Mouse (Mus musculus) MEL (cell line): ENCODE measurements at regions not wholly inside any gene's neighbourhood (a gene's known extent, or its start where the extent isn't known, plus 50 kb on each side); places are given as distances from the start of the nearest gene placed in this dataset.

Experiments used
- DNase-seq: peaks from one replicate; pipeline ENCODE4 v3.0.0; 2011; ENCODE audit warnings: low read depth, low spot score
- H3K27ac ChIP-seq: 2 replicates; pipeline ENCODE4 v1.5.1; 2012; ENCODE audit warnings: low read depth, mild to moderate bottlenecking, control low read depth, low read length, moderate library complexity; ENCODE audit not compliant: control insufficient read depth
- H3K27me3 ChIP-seq, 2 experiments: fragments of 150-350 bp in 1 of 2; sonication (generic) in 1 of 2; 2 replicates each; pipeline ENCODE4 v1.6.1; 2012; ENCODE audit warnings: low read length in 2 of 2, mild to moderate bottlenecking in 2 of 2, improper control_type of control experiment in 1 of 2, moderate library complexity in 1 of 2; ENCODE audit not compliant: insufficient read depth in 2 of 2, control insufficient read depth in 1 of 2
- H3K36me3 ChIP-seq, 2 experiments: 2 replicates each; pipeline ENCODE4 v1.6.1; 2012 to 2014; ENCODE audit warnings: low read length in 2 of 2, improper control_type of control experiment in 1 of 2, inconsistent platforms in 1 of 2, mild to moderate bottlenecking in 1 of 2; ENCODE audit not compliant: insufficient read depth in 2 of 2, control insufficient read depth in 1 of 2
- H3K4me1 ChIP-seq, 2 experiments: fragments of 150-350 bp in 1 of 2; sonication (generic) in 1 of 2; 2 replicates each; pipeline ENCODE4 v1.6.1; 2012; ENCODE audit warnings: low read length in 2 of 2, improper control_type of control experiment in 1 of 2, mild to moderate bottlenecking in 1 of 2; ENCODE audit not compliant: insufficient read depth in 2 of 2, control insufficient read depth in 1 of 2
- H3K4me3 ChIP-seq, 2 experiments: fragments of 150-350 bp in 1 of 2; sonication (generic) in 1 of 2; 2 replicates each; pipeline ENCODE4 v1.5.1; 2012; ENCODE audit warnings: low read depth in 2 of 2, low read length in 2 of 2, mild to moderate bottlenecking in 2 of 2, moderate library complexity in 2 of 2, control low read depth in 1 of 2, improper control_type of control experiment in 1 of 2; ENCODE audit not compliant: control insufficient read depth in 1 of 2, insufficient read depth in 1 of 2
- H3K79me2 ChIP-seq: 2 replicates; pipeline ENCODE4 v1.6.1; 2012; ENCODE audit warnings: mild to moderate bottlenecking, low read length, moderate library complexity; ENCODE audit not compliant: control insufficient read depth, poor library complexity, insufficient read depth
- H3K9ac ChIP-seq: 2 replicates; pipeline ENCODE4 v1.6.1; 2012; ENCODE audit warnings: low read depth, mild to moderate bottlenecking, control low read depth, low read length, moderate library complexity; ENCODE audit not compliant: control insufficient read depth, poor library complexity, severe bottlenecking
- H3K9me3 ChIP-seq: fragments of 150-350 bp; sonication (generic); replicated peaks from 2 replicates; pipeline ENCODE4 v1.6.1; 2012; ENCODE audit warnings: mild to moderate bottlenecking, low read length, improper control_type of control experiment, moderate library complexity; ENCODE audit not compliant: insufficient read depth
- BHLHE40 ChIP-seq: IDR thresholded peaks from 2 replicates; pipeline ENCODE4 v1.6.1; 2012; ENCODE audit warnings: low read depth, mild to moderate bottlenecking, inconsistent platforms, low read length, improper control_type of control experiment, borderline replicate concordance
- E2F4 ChIP-seq: IDR thresholded peaks from 2 replicates; pipeline ENCODE4 v1.6.1; 2011; ENCODE audit warnings: low read depth, low read length, improper control_type of control experiment, borderline replicate concordance
- EP300 ChIP-seq, 2 experiments: IDR thresholded peaks; 2 replicates each; pipeline ENCODE4 v1.6.1; 2011; ENCODE audit warnings: improper control_type of control experiment in 2 of 2, low read length in 2 of 2, low read depth in 1 of 2, mild to moderate bottlenecking in 1 of 2
- ETS1 ChIP-seq: IDR thresholded peaks from 2 replicates; pipeline ENCODE4 v1.6.1; 2012; ENCODE audit warnings: low read depth, mild to moderate bottlenecking, inconsistent platforms, low read length, improper control_type of control experiment, moderate library complexity
- GATA1 ChIP-seq: IDR thresholded peaks from 2 replicates; pipeline ENCODE4 v1.6.1; 2011; ENCODE audit warnings: low read depth, low read length, improper control_type of control experiment
- HCFC1 ChIP-seq: IDR thresholded peaks from 2 replicates; pipeline ENCODE4 v1.6.1; 2012; ENCODE audit warnings: low read depth, mild to moderate bottlenecking, inconsistent platforms, low read length, improper control_type of control experiment, moderate library complexity
- MAFK ChIP-seq: IDR thresholded peaks from 2 replicates; pipeline ENCODE4 v1.6.1; 2011; ENCODE audit warnings: low read depth, mild to moderate bottlenecking, low read length, improper control_type of control experiment, borderline replicate concordance
- MAX ChIP-seq: IDR thresholded peaks from 2 replicates; pipeline ENCODE4 v1.6.1; 2011; ENCODE audit warnings: low read length, improper control_type of control experiment
- MXI1 ChIP-seq: IDR thresholded peaks from 2 replicates; pipeline ENCODE4 v1.6.1; 2011; ENCODE audit warnings: mild to moderate bottlenecking, low read depth, low read length, improper control_type of control experiment
- MYB ChIP-seq: IDR thresholded peaks from 2 replicates; pipeline ENCODE4 v1.6.1; 2011; ENCODE audit warnings: mild to moderate bottlenecking, low read depth, low read length, improper control_type of control experiment
- MYC ChIP-seq: IDR thresholded peaks from 2 replicates; pipeline ENCODE4 v1.6.1; 2011; ENCODE audit warnings: low read depth, mild to moderate bottlenecking, low read length, improper control_type of control experiment, moderate library complexity
- NELFE ChIP-seq: IDR thresholded peaks from 2 replicates; pipeline ENCODE4 v1.6.1; 2011; ENCODE audit warnings: low read depth, low read length, improper control_type of control experiment
- NRF1 ChIP-seq: IDR thresholded peaks from 2 replicates; pipeline ENCODE4 v1.6.1; 2014; ENCODE audit warnings: low read depth, mild to moderate bottlenecking, inconsistent platforms, low read length, improper control_type of control experiment, moderate library complexity; ENCODE audit not compliant: poor library complexity, insufficient read depth, severe bottlenecking
- POLR2A ChIP-seq, 2 experiments: IDR thresholded peaks; 2 replicates each; pipeline ENCODE4 v1.6.1; 2011 to 2012; ENCODE audit warnings: low read length in 2 of 2, mild to moderate bottlenecking in 2 of 2, control low read depth in 1 of 2, improper control_type of control experiment in 1 of 2, low read depth in 1 of 2, moderate library complexity in 1 of 2; ENCODE audit not compliant: control insufficient read depth in 1 of 2, insufficient read depth in 1 of 2, poor library complexity in 1 of 2
- POLR2AphosphoS2 ChIP-seq: IDR thresholded peaks from 2 replicates; pipeline ENCODE4 v1.6.1; 2011; ENCODE audit warnings: low read length, improper control_type of control experiment
- POLR2AphosphoS5 ChIP-seq: IDR thresholded peaks from 2 replicates; pipeline ENCODE4 v1.6.1; 2012; ENCODE audit warnings: low read depth, borderline replicate concordance, mild to moderate bottlenecking, inconsistent platforms, low read length, moderate library complexity, mixed read lengths
- RCOR1 ChIP-seq: IDR thresholded peaks from 2 replicates; pipeline ENCODE4 v1.6.1; 2012; ENCODE audit warnings: low read depth, mild to moderate bottlenecking, inconsistent platforms, low read length, improper control_type of control experiment
- TAL1 ChIP-seq: IDR thresholded peaks from 2 replicates; pipeline ENCODE4 v1.6.1; 2012; ENCODE audit warnings: mild to moderate bottlenecking, inconsistent platforms, low read length, moderate library complexity, mixed read lengths
- TCF12 ChIP-seq: IDR thresholded peaks from 2 replicates; pipeline ENCODE4 v1.6.1; 2014; ENCODE audit warnings: low read depth, mild to moderate bottlenecking, inconsistent platforms, low read length, improper control_type of control experiment, moderate library complexity
- ZKSCAN1 ChIP-seq: IDR thresholded peaks from 2 replicates; pipeline ENCODE4 v1.6.1; 2012; ENCODE audit warnings: low read depth, mild to moderate bottlenecking, inconsistent platforms, low read length, improper control_type of control experiment, moderate library complexity

DNA sequence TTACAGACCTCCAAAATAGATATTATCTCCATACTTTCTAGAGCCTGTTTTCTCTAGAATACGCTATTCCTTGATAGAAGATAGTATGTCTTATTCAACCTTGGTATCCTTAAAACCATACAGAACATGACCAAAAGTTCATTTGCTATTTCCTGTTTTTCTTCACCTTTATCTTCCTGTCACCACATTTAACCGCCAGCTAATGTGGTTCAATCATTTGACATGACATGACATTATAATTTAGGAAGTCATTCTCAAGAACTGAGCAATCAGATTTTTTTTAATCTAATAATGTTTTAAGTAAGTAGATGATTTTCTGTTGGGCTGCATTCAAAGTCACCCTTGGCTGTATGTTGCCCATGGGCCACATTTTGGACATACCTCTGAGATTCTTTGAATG lies 213.3 kb downstream of the Dad1 start:
- Histone ChIP-seq H3K9ac (no peak overlapping the region), H3K4me3 (no peak overlapping the region), H3K27me3 (peaks cover 3 to 9% of the 10 kb centered on the region in 2 experiments), H3K4me1 (peaks cover 2 to 6% of the 10 kb centered on the region in 2 experiments; a peak in 2 of 4 replicates), H3K27ac (0 out of 2 replicates have a peak overlapping the region, but pooled peaks have one; percentile 1), H3K9me3 (no peaks in the 10 kb centered on the region; the same call in 1 of the 2 replicates), H3K36me3 (peaks cover 0 to 7% of the 10 kb centered on the region in 2 experiments; a peak in 2 of 4 replicates), H3K79me2 (no peaks in the 10 kb centered on the region)
- peak; percentile 64; the same call in 1 of the 2 replicates for TF ChIP-seq ETS1
- no peak for TF ChIP-seq POLR2AphosphoS5
- TF ChIP-seq TAL1: peak; percentile 76
- TF ChIP-seq MAFK: peak; percentile 30; the same call in 1 of the 2 replicates
- peak; percentile 74 for TF ChIP-seq GATA1
- TF ChIP-seq MXI1: no peak
- no peak for TF ChIP-seq HCFC1
- TF ChIP-seq ZKSCAN1: no peak
- TF ChIP-seq NELFE: no peak
- peak; percentile 95 for TF ChIP-seq RCOR1
- TF ChIP-seq TCF12: peak; percentile 72
- peak; percentile 72 for TF ChIP-seq MYB
- no peak for TF ChIP-seq POLR2A (IDR thresholded peaks at IDR 0.05; ENCODE audit: control insufficient read depth in 1 of 2, insufficient read depth in 1 of 2, low read depth in 1 of 2, low read length in 2 of 2, poor library complexity in 1 of 2)
- TF ChIP-seq EP300 (IDR thresholded peaks at IDR 0.05; ENCODE audit: low read depth in 1 of 2, low read length in 2 of 2): peak; percentile 92 to 93
- peak; percentile 69 for DNase-seq

DNA sequence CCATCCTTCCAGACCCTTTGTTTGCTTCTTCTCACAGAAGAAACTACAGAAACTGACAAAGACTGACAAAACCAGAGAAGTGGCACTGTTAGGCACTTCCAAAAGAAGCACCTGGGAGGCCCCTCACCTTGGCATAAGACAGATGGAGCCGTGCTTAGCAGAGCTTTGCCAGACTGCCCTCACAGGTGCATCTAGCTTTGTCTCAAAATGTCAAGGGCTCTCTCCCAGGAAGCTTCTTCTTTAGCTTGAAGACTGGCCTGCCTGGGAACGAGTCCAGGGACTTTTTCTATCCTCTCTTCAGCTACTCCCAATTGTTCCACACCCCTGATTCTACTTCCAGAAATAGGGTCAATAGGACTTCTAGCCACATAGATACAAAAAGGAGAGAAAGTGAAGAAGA lies 219.4 kb downstream of the Dad1 start:
- Histone ChIP-seq H3K36me3 (no peaks in the 10 kb centered on the region), H3K79me2 (no peaks in the 10 kb centered on the region), H3K4me3 (no peak overlapping the region), H3K4me1 (no peaks in the 10 kb centered on the region), H3K27me3 (peaks cover 3 to 10% of the 10 kb centered on the region in 2 experiments), H3K27ac (no peak overlapping the region), H3K9me3 (no peaks in the 10 kb centered on the region; the same call in 1 of the 2 replicates), H3K9ac (no peak overlapping the region)
- DNase-seq: no peak
- TF ChIP-seq POLR2AphosphoS2 (no peak), E2F4 (no peak), BHLHE40 (no peak), MAX (no peak), MYC (no peak), NRF1 (no peak)
